Mouse (Mus musculus) erythroblast, embryonic 14.5 days (primary cell): ENCODE measurements around the gene Gm38392.

Experiments
- GATA1 ChIP-seq: IDR thresholded peaks from 2 replicates; pipeline ENCODE4 v1.6.1; 2012; ENCODE audit warnings: low read length, inconsistent platforms, mixed read lengths
- TAL1 ChIP-seq: IDR thresholded peaks from 3 replicates; pipeline ENCODE4 v1.6.1; 2012; ENCODE audit warnings: low read length, inconsistent platforms, mixed read lengths

GRCm38 (mm10) chr3:88256382-88256781 lies 30.6 kb downstream of the Gm38392 start:
- TF ChIP-seq GATA1 (no peak), TAL1 (no peak)
